Mouse (Mus musculus) left cerebral cortex, adult 8-10 months (tissue): Measurements from ENCODE around the gene Tpbgl. TPM values are rescaled to one million over a fixed set of nuclear protein-coding genes. Genes with fewer than 3 reads are reported as not detected.

Experiments
- DNase-seq, 2 experiments: peaks; one replicate each; pipeline ENCODE4 v3.0.0; 2022; ENCODE audit warnings: low spot score in 2 of 2
- total RNA-seq, 4 experiments: library from RNA; stranded (reverse); gene quantifications; 2 replicates each; pipeline ENCODE4 v1.2.4; 2022

The Tpbgl gene
- total RNA-seq, 4 experiments from 2014 or later, result 3.8 to 6.5 (median 4.7) TPM

DNA sequence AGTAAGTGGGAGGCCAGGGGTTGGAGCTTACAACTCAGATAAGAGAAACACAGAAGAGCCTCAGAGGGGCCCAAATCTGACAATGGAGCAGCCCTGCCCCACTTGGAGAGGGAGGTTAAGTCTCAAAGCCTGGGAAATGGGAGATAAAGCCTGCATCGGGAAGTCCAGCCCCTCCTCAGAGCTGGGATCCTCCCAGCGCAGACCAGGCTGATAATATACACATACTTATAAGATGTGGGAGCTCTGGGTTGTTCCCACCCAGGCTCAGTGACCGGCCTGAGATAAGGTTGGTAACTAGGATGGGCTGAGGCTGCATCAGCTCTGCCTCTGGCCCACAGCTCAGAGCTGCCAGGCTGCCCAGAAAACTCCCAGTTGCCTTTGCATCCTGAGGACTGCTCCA, 15.2 kb upstream of the Tpbgl start:
- DNase-seq, result no peak

DNA sequence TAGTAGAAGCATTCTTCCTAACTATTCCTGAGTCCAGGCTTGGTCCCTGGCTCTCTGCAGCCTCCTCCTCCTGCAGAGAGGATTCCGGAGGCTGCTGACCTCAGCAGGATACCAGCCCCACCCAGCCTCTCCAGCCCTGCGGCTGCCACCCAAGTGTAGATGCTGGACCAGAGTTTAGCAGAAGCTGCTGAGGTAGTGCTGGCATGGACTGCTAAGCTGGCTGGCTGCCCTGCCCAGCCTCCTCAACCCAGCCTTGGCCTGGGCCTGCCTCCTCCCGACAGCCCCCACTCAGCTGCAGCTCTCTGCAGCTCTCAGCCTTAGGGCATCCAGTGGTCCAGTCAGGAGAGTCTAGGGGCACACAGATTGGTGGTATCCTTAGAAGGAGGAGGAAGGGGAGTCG, 14.3 kb upstream of the Tpbgl start:
- DNase-seq, result no peak

DNA sequence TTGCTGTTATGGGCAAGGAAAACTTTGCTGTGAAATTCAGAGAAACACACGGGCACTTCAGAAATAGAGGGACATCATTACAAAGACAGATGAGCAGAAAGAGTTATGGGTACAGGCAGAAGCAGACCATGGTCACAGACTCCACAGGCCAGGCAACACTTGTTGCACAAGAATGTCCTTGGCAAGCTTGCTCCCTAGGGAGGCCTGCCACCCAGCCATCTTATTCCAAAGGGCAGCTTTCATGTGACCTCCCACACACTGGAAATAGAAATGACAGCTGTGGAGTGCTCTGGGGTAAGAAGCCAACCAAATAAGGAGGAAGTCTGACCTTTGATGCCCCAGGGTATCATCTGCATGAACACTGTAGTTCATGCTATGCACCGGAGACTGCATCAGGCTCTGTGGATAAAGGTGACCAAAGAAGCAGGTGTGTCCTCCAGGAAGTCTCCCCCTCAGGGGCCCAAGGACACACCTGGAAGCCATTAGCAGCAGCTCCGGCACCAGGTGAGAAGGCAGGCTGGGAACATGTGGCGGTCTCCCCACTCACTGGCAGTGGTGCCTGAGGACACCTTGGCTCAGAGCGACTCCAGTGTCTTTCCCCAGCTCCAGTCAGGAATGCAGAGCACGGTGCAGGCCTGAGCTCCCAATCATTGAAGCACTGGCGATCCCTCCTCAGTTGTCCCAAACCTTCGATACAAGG, 7.2 kb upstream of the Tpbgl start:
- DNase-seq, result no peak

DNA sequence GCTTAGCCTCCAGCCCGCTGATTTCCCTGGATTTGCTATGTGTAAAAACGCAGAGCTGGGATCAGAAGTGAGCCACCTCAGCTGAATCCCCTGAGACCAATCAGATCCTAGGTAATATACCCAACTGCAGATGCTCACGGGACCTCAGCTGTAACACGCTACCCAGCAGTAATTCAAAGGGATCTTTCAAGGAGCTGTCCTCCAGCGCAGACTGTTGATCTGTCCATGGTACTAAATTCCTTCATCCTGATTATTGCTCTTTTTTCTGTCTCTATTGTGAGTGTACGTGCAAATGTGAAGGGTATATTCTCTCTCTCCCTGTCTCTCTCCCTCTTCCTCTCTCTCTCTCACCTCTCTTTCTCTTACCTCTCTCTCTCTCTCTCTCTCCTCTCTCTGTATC, 5.4 kb upstream of the Tpbgl start:
- DNase-seq, result no peak

DNA sequence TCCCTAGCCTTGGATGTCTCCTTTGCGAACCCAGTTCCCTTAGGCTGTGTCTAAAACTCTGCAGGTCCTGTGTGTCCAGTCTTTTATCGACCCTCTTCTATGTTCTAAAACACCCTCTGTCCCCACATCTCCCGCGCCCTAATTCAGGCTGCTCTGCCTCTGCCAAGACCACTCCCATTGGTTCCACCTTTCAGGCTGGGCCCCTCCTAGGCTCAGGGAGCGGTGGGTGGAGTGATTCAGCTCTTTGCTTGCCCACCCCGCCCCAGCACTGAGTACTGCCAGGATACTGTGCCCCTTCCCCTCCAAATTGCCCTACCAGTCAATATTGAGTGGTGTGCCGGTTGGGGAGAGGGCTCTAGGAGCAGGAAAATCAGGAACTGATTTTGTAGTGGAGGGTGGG, 463 bp upstream of the Tpbgl start:
- no peak for DNase-seq

DNA sequence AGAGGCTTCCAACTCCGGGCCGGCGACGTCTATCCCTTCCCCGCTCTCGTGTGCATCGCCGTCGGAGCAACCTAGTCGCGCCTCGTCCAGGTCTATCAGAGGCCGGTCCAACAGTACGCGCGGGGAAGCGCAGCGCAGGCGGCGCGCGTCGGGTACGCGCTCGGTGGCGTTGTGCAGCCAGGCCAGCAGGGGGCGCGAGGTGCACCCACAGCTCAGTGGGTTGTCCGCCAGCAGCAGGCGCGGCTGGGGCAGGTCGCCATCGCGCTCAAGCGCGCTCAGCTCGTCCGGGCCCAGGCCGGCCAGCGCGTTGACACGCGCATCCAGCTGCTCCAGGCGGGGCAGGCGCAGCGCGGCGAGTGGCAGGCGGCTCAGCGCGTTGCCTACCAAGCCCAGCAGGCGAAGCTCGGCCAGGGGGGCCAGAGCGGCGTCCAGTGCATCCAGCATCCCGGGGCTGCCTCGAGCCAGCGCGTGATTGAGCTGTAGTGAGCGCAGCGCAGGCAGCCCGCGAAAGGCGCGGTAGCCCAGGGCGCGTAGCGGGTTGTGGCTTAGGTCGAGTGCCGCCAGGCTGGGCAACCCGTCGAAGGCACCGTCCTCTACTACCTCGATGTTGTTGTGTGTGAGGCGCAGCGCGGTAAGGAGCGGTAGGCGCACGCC, 1.1 kb downstream of the Tpbgl start:
- peak; percentile 56 to 77 for DNase-seq

DNA sequence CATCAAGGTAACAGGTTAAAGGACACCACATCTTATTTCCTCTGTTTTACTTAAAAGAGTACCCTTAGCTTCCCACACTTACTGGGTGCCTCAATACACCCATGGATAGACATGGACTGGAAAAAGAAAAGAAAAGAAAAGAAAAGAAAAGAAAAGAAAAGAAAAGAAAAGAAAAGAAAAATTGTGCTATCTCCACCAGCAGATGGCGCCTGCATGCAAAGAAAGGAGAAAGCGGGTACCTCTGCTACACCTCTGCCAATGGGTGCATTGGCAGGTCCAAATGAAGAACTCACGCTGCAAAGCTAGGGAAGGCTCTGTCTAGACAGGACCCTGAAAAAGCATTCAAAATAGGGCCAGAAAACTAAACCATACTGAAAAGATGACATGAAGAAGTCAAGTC, 8.0 kb downstream of the Tpbgl start:
- DNase-seq, result no peak

DNA sequence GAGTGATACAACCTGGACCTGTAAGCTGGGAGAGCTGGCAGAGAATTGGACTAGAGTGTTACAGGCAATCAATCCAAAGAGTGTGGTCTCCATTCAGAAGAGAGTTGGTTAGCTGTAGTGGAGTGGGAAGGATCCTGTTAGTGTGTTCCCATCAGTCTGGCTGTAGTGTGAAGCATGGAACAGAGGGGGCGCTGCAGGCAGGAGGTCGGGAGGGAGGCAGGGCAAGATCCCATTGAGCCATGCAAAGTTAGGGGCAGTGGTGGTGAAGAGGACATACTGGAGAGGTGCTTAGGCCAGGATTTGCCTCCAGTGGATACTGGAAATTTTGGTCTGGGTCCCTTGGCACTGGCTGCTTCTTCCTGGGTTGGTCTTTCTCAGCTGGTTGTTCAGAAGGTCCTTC, 8.6 kb downstream of the Tpbgl start:
- DNase-seq, result no peak

DNA sequence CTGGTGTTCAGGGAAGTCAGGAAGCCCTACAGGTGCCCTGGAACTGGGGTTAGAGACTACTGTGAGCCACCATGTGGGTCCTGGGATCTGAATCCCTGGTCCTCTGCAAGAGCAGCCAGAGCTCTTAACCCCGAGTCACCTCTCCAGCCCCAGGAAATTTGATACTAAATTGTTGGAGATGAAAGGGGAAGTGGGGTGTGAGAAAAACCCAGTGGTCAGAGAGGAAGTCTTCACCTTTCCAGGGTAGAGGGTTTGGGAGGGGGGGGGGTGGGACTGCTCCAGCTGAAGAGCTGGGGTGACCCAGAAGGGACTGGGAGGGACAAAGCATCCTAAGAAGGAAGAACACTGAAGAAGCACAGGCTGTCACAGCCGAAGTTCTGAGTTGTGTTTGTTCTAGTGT, 19.3 kb downstream of the Tpbgl start:
- no peak for DNase-seq

DNA sequence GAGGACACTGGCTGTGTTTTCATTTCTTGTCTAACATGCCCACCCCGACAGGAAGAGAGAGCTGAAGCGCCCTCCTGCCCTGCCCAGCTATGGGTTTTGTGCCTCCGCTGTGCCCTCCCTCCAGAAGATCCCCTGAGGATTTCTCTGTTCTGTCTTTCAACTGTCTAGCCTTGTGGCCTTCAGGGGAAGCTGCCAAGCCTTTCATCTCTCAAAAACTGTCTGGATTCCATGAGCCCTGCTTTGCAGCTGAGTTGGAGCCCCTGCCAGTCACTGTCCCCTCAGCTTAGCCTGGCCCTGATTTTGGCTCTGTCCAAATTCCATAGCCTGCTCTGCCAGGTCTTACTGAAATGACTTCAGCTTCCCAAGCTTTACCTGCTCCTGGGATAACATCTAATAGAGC, 20.1 kb downstream of the Tpbgl start:
- DNase-seq, result no peak

DNA sequence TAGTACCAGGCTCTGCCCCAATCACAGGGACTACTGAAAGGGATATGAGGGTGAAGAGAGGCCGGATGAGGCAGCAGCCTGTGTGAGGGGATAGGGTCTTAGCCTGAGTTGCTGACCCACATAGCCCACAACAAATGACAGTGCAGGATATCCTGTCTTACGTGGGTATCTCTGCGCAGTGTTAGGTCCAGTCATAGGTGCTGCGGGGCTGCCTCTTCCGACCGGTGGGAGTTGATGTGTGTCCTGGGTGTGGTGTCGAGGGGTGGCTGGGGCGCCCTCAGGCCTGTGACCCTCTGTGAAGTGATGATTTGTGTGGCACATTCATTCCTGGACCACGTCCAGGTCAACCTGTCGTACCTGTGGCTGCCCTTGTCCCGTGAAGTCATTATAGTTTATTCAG, 20.6 kb downstream of the Tpbgl start:
- DNase-seq, result no peak

DNA sequence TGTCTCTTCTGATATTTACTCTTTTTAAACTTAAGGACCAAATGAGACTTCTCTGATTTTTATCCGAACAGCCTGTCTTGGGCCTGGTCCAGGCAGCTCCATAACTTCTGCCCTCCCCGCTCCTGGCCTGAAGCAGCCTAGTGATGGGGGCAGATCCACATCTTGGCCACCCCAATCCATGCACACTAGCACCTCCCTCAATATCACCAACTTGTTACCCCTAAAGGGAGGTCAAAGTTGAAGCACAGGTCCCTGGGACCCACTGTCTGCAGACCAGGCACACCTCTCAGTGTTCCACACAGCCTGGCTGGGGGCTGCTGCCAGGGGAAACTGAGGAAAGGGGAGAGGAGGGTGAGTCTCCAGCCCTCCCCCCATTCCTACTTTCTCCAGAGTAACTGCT, 21.8 kb downstream of the Tpbgl start:
- DNase-seq, result no peak

DNA sequence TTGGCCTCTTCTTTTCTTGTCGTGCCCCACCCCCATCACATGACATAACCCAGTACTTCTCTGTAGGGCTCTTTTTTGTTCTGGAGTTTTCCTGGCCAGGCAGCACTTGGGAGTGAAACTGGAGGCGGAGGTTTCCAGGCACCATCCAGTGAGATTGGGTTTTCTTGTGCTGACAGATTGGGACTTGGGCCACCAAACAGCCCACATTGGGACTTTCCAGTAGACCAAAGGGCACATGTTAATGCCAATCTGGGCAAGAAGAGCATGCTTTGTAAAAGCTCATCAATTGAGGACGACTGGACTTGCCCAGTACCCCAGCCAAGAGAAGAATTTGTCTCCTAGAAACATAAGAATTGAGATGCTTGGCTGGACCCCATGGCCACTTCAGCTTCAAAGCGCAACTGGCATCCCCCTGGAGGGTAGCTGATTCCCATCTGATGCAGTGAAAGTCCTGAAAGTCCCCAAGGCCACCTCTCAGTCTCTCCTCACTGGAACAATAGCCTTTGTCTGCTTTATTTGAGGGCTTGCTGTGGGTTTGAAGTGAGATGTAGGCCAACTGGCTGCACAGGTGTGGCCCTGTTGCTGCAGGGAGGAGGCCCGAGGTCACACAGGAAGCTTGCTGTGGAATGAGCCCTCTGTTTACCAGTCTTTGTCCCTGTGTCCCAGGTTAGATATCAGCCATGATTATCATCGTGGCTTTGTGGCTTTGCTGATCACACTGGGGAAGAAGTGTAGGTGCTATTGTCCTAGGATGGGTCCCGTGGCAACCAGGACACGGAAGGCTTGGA, 22.8 kb downstream of the Tpbgl start:
- no peak for DNase-seq

DNA sequence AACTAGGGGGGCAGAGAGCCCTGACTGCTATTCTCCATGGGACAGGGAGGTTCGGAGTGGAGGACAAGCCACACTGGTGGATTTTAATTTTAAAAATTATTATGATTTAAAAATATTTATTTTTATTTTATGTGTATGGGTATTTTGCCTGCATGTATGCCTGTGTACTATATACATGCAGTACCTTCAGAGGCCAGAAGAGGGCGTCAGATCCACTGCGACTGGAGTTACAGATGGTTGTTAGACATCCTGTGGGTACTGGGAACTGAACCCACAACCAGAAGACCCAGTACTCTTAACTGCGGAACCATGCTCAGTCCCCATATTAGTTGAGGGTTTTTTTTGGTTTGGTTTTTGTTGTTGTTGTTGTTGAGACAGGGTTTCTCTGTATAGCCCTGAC, 28.2 kb downstream of the Tpbgl start:
- DNase-seq, result no peak

DNA sequence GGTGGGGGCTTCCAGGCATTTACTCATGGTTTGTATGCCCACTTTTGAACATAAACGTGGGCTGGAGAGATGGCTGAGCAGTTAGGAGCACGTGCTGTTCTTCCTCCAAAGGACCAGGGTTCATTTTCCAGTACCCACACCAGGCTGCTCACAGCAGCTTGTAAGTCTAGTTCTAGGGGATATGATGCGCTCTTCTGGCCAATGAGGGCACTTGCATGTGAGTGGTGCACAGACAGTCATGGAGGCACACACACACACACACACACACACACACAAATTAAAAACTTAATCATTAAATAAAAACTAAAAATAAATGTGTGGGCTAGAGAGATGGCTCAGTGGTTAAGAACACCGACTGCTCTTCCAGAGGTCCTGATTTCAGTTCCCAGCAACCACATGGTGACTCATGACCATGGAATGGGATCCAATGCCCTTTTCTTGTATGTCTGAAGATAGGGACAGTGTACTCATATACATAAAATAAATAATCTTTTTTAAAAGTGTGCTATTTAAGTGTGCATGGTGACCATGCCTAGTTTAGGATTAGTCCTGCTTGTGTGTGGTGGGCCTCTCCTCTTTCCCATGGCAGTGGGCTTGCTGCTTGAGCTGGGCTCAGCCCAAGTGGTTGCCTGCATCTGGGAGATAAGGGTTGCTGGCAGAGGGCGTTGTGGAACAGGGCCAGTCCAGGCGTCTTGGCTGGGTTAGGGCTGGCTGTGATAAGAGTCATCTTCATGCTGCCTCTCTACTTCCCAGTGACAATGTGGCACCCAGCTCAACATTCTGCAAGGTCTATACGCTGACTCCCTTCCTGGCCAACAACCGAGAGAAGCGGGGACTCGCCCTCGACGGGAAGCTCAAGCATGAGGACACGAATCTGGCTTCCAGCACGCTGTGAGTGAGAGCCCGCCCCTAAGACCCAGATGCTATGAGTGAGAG, 32.8 kb downstream of the Tpbgl start:
- DNase-seq, result no peak

DNA sequence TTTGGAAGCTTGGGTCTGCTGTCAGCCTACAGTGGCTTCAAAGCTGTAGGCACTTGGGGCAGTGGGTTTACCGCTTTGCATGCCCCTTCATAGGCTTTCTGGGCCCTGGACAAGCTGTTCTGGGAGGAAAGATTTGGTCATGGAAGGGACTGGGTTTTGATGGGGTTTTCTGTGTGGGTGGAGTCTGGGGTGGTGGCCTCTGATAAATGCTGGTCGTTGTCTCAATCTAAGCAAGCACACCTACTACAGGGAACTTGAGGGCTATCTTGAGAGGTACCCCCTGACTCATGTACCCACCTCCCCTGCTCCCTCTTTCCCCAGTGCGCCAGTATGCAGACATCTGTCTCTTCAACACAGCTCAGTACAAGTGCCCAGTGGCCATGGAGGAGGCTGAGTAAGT, 34.2 kb downstream of the Tpbgl start:
- no peak for DNase-seq

DNA sequence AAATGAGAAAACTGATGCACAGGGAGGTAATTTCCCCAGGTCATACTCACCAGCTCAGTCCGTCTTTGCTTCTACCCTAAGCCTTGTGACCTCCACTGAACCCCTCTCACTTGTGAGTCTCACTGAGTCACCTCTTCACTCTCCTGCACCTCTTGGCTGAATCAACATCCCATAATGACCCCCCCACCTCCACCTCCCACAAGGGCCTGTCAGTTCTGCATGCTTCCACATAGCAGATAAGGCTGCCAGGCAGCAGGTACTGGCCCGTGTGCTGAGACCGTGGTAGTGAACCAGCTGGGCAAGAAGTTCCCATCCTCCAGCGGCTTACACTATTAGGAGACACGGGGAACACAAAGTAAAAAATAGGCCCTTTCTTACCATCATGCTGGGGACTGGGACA, 36.3 kb downstream of the Tpbgl start:
- no peak for DNase-seq

DNA sequence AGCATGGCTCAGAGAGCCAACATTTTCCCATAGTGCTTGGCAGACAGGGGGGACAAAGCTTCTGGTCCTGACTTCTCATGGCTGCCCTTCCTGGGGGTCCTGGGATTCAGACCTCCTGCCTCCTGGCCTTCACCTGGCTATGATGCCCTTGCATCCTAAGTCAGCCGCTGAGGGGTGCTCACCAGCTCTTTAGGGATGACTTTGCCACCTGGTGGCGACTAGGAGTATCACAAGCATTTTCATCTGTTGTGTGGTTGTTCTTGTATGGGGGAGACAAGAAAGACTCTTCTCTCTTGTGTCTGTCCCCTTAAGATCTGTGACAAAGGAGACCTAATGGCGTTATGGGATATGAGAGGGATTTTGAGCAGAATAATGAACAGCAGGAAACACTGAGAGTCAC, 36.8 kb downstream of the Tpbgl start:
- peak; percentile 40 to 41 for DNase-seq

DNA sequence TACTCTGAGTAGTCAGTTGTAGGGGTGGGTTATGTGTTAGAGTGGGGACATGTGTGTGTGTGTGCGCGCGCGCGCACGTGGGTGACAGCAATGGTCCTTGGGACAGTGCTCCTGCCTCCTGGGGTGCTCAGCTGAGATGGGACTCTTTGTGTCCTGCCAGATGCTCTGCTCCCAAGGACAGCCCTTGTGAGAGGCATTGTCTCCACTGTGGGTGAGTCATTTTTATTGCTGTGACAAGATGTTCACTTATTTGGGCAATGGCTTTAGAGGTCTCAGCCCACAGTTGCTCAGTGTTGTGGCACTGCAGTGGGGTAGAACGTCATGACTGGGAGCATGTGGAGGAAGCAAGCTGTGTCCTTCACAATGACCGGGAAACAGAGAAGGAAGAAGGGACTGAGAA, 40.9 kb downstream of the Tpbgl start:
- DNase-seq, result no peak

DNA sequence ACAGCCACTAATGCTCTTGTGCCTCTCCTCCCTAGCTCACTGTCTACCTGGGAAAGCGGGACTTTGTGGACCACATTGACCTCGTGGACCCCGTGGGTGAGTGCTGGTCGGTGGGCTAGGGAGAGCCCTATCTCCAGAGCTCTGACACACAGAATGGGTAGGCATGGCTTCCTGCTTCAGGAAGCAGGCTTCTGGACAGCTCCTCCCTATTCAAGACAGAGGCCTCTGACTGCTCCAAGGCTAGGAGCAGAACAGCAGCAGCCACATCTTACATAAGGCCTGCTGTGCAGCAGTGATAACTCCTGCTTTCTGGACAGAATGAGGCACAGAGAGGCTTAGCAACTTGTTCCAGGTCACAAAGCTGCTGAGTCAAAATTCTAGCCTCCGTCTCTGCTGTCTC, 43.3 kb downstream of the Tpbgl start:
- no peak for DNase-seq

DNA sequence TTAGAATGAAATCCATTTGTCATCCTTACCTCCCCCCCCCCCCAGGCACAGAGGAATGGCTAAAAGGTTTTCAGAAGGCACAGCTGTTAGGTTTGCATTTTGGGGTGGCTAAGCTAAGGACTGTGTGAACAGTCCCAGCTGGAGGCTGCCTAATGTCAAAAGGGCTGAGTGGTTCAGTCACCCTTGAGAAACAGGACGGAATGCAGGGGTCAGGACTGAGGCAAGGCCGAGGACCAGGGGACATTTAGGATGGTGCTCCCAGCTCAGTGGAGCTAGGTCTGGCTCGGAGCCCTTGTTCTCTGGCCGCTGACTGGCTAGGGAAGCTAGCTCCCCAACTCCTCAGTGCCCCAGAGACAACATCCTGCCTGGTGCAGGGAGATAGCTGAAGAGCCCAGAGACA, 44.0 kb downstream of the Tpbgl start:
- no peak for DNase-seq

DNA sequence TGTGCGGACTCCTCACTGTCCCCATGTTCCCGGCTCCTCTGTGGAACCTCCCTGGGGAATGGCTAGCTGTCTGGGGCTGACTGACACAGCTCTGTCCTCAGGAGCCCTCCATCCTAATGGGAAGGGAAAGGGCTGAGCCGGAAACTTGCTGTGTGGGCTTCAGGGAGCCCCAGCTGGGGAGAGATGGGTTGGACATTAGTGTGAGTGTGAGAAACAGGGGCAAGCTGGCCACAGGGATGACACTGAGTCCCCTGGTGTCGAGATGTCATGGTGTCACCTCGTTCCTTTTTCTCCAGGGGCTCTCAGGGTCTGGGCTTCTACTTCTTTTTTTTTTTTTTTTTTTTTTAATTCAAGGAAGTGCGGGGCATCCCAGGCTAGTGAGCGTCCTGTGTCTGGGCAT, 44.6 kb downstream of the Tpbgl start:
- DNase-seq, result no peak
